Mouse (Mus musculus): ENCODE data around the gene Tfap2d.

Gene Tfap2d

DNA sequence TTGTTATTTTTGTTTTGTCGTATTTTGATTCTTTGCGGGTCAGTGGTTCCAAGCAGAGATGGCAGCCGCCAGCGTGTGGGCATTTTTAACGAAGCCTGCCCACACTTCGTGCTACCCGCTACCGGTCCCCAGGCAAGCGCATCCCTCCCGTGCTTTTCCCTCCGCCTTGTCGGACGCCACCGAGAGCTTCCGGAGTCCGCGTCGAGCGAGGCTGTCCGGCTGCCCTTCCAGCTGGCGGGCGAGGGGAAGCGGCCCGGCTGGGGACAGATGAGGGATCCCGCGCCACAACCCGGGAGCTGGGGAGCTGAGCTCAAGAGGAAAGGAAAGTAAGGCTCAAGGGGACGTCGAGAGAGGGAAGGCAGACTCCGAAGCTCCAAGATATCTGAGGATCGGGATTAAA, 107.0 kb downstream of the Tfap2d start:
- ATAC-seq (ENCODE audit: insufficient number of reproducible peaks, low FRiP score, low TSS enrichment): no peak

DNA sequence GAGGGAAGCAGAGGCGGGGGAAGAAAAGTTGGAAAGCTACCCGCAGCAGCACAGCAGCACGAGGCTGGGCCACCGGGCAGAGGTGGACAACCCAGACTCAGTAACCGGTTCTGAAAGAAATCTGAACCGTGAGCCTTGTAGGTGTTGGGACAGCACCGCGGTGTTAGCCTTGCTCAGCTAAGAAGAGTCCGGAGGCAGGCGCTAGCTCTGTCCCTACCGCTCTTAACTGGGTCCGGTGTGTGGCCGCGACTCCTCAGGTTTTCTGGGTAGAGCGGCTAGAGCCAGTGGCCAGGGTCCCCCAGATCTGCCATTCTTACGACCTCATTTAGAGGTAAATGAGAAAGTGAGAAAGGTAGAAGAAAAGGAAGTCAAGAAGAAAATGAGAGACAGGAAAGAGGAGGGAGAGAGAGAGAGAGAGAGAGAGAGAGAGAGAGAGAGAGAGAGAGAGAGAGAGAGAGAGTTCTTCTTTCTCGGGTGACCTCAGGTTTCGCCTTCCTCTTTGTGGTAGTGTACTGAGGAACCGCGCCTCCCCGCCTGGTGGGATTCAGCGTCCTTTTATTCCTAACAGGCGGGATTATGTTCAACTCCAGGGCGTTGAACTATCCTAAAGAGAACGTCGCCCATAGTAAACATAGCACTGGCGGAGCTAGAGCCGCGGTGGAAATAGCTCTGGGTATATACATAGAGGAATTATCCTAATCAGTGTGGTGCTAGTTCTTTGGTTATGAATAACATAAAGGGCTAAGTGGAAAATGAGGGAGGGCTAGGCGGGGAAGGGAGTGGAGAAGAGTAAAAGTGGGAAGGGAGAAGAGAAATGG, 107.6 kb downstream of the Tfap2d start:
- no peak for ATAC-seq (ENCODE audit: insufficient number of reproducible peaks, low FRiP score, low TSS enrichment)

DNA sequence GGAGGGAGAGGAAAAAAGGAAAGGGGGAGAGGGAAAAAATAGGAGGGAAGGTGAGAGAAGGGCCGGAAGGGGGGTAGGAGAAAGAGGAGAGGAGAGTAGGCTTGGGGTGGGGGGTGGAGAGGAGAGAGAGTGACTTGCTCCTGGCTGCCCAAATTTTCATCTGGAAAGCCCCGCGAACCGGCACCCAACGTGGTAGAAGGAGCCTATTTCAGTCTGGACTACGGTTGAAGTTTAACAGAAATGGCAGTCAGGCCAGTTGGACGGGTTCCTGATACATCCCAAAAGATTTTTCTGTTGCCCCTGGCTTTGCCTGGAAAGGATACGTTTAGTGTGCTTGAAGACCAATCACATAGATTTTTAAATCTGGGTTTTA, 108.2 kb downstream of the Tfap2d start:
- no peak for ATAC-seq (ENCODE audit: insufficient number of reproducible peaks, low FRiP score, low TSS enrichment)

DNA sequence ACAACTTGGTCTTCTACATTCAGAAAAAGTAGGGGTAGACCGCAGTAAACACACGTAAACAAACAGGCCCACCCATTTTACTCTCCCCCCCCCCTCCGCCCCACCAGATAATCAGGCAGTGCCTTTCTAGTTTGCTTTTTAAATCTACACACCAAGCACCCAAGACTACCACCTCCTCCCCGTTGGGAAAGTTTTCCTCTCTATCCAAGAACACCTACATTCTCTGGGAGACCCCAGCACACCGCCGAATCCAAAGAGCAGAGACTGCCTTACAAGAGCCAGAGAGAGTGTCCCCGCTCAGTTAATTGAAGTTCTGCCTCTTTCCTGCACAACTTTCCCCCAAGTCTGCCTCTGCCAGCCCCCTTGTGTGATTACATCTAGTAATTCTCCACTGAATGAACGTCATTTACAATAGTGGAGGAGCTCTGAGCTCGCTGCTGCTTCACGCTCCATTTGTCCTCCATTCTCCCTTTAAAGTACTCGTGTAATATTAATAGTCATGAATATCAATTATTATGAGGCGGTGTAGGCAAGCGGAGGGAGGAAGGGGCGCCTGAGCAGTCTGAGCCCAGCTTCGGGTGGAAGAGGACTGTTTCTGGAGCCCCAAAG, 108.8 kb downstream of the Tfap2d start:
- no peak; the same call in 1 of the 2 replicates for ATAC-seq (ENCODE audit: insufficient number of reproducible peaks, low FRiP score, low TSS enrichment)

DNA sequence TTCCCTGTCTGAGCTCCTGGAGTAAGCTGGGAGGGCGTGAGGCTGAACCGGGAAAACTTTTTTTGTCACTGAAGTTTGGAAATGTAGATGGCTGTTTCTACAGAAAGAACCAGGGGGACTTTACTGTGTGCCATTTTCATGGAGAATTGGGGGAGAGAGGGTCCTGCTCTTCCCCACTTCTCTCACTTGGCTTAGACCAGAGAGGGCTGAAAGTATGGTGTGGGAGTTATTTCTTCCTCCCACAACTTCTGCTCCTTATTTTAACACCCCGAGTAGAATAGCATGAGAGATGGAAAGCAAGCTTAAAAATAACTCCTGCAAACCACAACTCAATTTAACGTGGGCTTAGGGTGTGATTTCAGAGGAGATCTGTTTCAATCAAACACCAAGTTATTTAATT, 109.9 kb downstream of the Tfap2d start:
- no peak for ATAC-seq (ENCODE audit: insufficient number of reproducible peaks, low FRiP score, low TSS enrichment)

DNA sequence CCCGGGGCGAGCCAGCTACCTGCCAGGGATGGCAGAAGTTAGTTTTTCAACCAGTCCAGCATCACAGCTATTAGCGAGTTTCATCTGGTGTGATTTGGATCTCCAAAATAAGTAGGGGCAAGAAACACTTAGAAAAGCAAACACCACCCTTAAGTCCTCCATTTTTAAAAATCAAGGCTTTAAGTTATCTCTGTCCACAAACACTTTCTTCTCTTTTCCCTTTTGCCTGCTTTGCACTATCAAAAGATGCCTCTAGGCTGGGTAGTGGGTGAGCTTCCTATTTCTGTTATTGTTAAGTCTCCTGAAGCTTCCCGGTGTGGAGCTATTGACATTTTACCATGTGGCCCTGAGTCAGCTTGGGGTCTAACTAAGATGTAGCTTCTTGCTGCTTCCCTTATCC, 110.3 kb downstream of the Tfap2d start:
- ATAC-seq (ENCODE audit: insufficient number of reproducible peaks, low FRiP score, low TSS enrichment): no peak

DNA sequence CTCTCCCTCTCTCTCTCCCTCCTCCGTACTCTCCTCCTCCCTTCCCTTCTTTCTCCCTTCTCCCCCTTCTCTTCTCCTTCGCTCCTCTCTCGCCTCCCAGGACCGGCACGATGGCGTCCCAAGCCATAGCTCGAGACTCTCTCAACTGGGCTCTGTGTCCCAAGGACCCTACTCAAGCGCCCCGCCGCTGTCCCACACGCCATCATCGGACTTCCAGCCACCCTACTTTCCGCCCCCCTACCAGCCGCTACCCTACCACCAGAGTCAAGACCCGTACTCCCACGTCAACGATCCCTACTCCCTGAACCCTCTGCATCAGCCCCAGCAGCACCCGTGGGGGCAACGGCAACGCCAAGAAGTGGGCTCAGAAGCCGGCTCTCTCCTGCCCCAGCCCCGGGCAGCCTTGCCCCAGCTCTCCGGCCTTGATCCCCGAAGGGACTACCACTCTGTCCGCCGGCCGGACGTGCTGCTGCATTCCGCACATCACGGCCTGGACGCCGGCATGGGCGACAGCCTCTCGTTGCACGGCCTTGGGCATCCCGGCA, 111.1 kb downstream of the Tfap2d start:
- ATAC-seq (ENCODE audit: insufficient number of reproducible peaks, low FRiP score, low TSS enrichment): no peak
